Mouse (Mus musculus) hindbrain, embryonic 12.5 days (tissue): ENCODE measurements at regions not wholly inside any gene's neighbourhood (a gene's known extent, or its start where the extent isn't known, plus 50 kb on each side); places are given as distances from the start of the nearest gene placed in this dataset.

Experiments
- ATAC-seq: fragments of 200-750 bp; cut with Nextera tagmentation; 2 replicates; pipeline ENCODE4 v1.8.0; 2017; ENCODE audit warnings: moderate TSS enrichment; ENCODE audit not compliant: low FRiP score
- H3K27ac ChIP-seq: fragments of 300-500 bp; sonication (generic); 2 replicates; pipeline ENCODE4 v1.5.1; 2016; ENCODE audit warnings: mild to moderate bottlenecking
- H3K27me3 ChIP-seq: fragments of 300-500 bp; sonication (generic); 2 replicates; pipeline ENCODE4 v1.6.1; 2016; ENCODE audit warnings: mild to moderate bottlenecking
- H3K36me3 ChIP-seq: fragments of 300-500 bp; sonication (generic); 2 replicates; pipeline ENCODE4 v1.6.1; 2016; ENCODE audit warnings: mild to moderate bottlenecking
- H3K4me1 ChIP-seq: fragments of 300-500 bp; sonication (generic); 2 replicates; pipeline ENCODE4 v1.6.1; 2016
- H3K4me2 ChIP-seq: fragments of 300-500 bp; sonication (generic); replicated peaks from 2 replicates; pipeline ENCODE4 v1.6.1; 2016; ENCODE audit warnings: mild to moderate bottlenecking
- H3K4me3 ChIP-seq: fragments of 300-500 bp; sonication (generic); 2 replicates; pipeline ENCODE4 v1.5.1; 2016; ENCODE audit warnings: mild to moderate bottlenecking
- H3K9ac ChIP-seq: fragments of 300-500 bp; sonication (generic); 2 replicates; pipeline ENCODE4 v1.6.1; 2016; ENCODE audit warnings: mild to moderate bottlenecking, moderate library complexity
- H3K9me3 ChIP-seq: fragments of 300-500 bp; sonication (generic); replicated peaks from 2 replicates; pipeline ENCODE4 v1.6.1; 2016; ENCODE audit warnings: mild to moderate bottlenecking
- WGBS: fragments of 180-500 bp; shearing (Covaris S2); methylation state at CpG from one replicate; pipeline ENCODE4 v1.1.7; 2016; 5-methylcytosine and 5-hydroxymethylcytosine counted together

GRCm38 (mm10) chr13:82849037-82849436, 654.8 kb upstream of the Mef2c start:
- Histone ChIP-seq H3K9ac (no peak overlapping the region), H3K4me3 (no peak overlapping the region), H3K27me3 (no peaks in the 10 kb centered on the region), H3K4me1 (no peaks in the 10 kb centered on the region), H3K36me3 (no peaks in the 10 kb centered on the region), H3K4me2 (no peak overlapping the region), H3K9me3 (no peaks in the 10 kb centered on the region), H3K27ac (no peak overlapping the region)
- WGBS = 79% methylated on average over 3 of the region's 3 CpGs
- ATAC-seq = no peak

GRCm38 (mm10) chr13:82869869-82870268, 634.0 kb upstream of the Mef2c start:
- Histone ChIP-seq H3K4me2 (no peak overlapping the region), H3K4me3 (no peak overlapping the region), H3K9me3 (no peaks in the 10 kb centered on the region), H3K27ac (no peak overlapping the region), H3K27me3 (no peaks in the 10 kb centered on the region), H3K36me3 (no peaks in the 10 kb centered on the region), H3K4me1 (no peaks in the 10 kb centered on the region), H3K9ac (no peak overlapping the region)
- peak; percentile 68; the same call in 1 of the 2 replicates for ATAC-seq

- Histone ChIP-seq H3K4me1 (no peaks in the 10 kb centered on the region), H3K27me3 (no peaks in the 10 kb centered on the region), H3K27ac (no peak overlapping the region), H3K4me2 (no peak overlapping the region), H3K36me3 (no peaks in the 10 kb centered on the region), H3K9me3 (no peaks in the 10 kb centered on the region), H3K9ac (no peak overlapping the region), H3K4me3 (no peak overlapping the region)
- no peak for ATAC-seq
- 87% methylated on average over 1 of the region's 1 CpGs for WGBS
Measured at GRCm38 (mm10) chr13:82874091-82874490, 629.7 kb upstream of the Mef2c start.

- no peak overlapping the region for H3K9ac ChIP-seq
- H3K9me3 ChIP-seq = no peaks in the 10 kb centered on the region
- H3K4me1 ChIP-seq = no peaks in the 10 kb centered on the region
- H3K4me2 ChIP-seq = no peak overlapping the region
- ATAC-seq = no peak
- no peak overlapping the region for H3K4me3 ChIP-seq
- H3K36me3 ChIP-seq = no peaks in the 10 kb centered on the region
- no peak overlapping the region for H3K27ac ChIP-seq
- no peaks in the 10 kb centered on the region for H3K27me3 ChIP-seq
Measured at GRCm38 (mm10) chr13:82883368-82883767, 620.5 kb upstream of the Mef2c start.

GRCm38 (mm10) chr13:82888755-82889154, 615.1 kb upstream of the Mef2c start:
- H3K9me3 ChIP-seq = no peaks in the 10 kb centered on the region
- no peak overlapping the region for H3K9ac ChIP-seq
- no peaks in the 10 kb centered on the region for H3K4me1 ChIP-seq
- H3K4me2 ChIP-seq = no peak overlapping the region
- no peaks in the 10 kb centered on the region for H3K36me3 ChIP-seq
- no peak overlapping the region for H3K4me3 ChIP-seq
- ATAC-seq = no peak
- no peak overlapping the region for H3K27ac ChIP-seq
- no peaks in the 10 kb centered on the region for H3K27me3 ChIP-seq
- 100% methylated on average over 1 of the region's 1 CpGs for WGBS

DNA sequence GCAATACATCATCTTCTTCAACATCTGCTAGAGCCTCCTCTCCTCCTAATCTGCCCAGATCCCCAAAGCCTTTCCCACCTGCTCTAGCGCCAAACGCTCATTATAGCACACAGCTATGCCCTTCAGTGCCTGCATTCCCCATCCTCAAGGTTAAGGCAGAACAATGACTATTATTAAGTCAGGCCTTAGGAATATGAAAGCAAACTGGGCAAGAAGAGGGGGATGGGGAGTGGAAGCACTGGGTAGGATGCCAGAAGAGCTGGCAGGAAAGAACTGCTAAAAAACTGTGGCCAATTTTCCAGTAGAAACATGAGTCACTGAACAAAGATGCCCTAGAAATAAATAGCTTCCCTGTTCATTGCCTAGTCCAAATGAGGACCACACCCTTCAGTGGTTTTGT, 611.1 kb upstream of the Mef2c start:
- no peak overlapping the region for H3K27ac ChIP-seq
- no peak for ATAC-seq
- no peaks in the 10 kb centered on the region for H3K9me3 ChIP-seq
- 70% methylated on average over 2 of the region's 2 CpGs for WGBS
- H3K4me1 ChIP-seq = no peaks in the 10 kb centered on the region
- no peak overlapping the region for H3K4me2 ChIP-seq
- no peaks in the 10 kb centered on the region for H3K27me3 ChIP-seq
- H3K4me3 ChIP-seq = no peak overlapping the region
- no peaks in the 10 kb centered on the region for H3K36me3 ChIP-seq
- no peak overlapping the region for H3K9ac ChIP-seq

DNA sequence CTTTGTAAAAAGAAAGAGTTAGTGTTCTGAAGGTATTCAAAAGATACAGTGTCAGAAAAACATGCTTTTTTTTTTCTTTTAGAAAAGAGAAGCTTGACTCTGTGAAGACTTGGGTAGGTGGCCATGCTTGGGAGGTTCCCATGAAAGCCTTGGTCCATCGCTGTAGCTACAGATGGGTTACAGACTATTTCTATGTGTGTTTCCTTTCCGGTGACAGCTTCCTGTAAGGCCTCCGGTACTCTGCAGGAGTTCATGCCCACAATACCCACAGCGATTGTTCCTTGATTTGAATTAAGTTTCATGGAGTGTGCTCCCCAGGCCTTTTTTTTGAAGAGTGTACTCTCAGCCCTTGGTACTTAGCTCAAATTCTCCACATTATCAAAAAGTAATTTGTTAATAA, 604.1 kb upstream of the Mef2c start:
- Histone ChIP-seq H3K4me3 (no peak overlapping the region), H3K27me3 (no peaks in the 10 kb centered on the region), H3K36me3 (no peaks in the 10 kb centered on the region), H3K4me1 (no peaks in the 10 kb centered on the region), H3K9me3 (no peaks in the 10 kb centered on the region), H3K27ac (no peak overlapping the region), H3K9ac (no peak overlapping the region), H3K4me2 (no peak overlapping the region)
- no peak for ATAC-seq
- 66% methylated on average over 4 of the region's 4 CpGs for WGBS

DNA sequence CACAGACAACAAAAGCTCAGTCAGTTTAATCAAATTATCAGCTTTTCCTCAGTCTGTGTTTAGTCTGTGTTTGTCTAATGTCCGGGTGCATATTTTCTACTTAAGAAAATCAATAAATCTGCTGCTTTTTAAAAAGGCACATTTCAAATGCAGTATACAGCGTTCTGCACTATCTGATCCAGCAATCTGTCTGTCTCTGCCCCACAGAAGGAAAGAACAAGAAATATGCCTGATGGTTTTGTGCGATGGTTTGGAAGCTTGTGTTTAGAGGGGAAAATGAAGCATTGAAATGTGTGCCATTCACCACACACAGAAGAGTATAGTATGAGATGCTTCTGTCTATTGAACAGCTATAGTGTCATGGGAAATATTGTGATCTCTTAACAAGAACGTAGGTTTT, 601.7 kb upstream of the Mef2c start:
- no peaks in the 10 kb centered on the region for H3K27me3 ChIP-seq
- H3K27ac ChIP-seq = no peak overlapping the region
- H3K9me3 ChIP-seq = no peaks in the 10 kb centered on the region
- whole genome bisulfite sequencing = 85% methylated on average over 4 of the region's 4 CpGs
- no peaks in the 10 kb centered on the region for H3K36me3 ChIP-seq
- H3K4me3 ChIP-seq = no peak overlapping the region
- no peak for ATAC-seq
- no peak overlapping the region for H3K4me2 ChIP-seq
- no peak overlapping the region for H3K9ac ChIP-seq
- H3K4me1 ChIP-seq = no peaks in the 10 kb centered on the region

DNA sequence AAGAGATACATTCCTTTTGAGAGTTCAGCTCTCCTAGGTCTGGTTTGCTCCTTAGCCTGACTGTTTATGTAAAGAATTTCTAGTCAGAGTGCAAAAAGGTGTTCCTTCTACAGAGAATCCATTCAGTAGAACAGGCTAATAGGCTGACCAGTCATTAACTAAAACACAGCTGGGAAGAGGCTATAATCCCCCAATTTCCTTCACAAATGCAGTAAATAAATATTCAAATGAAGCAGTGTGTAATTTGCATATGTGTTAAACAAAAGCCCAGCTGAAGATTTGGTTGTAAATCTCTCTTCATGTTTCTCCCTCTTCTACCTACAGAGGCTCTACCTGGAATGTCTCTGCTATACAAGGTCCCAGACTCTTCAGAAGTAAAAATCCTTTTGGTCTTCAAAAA, 600.2 kb upstream of the Mef2c start:
- no peaks in the 10 kb centered on the region for H3K4me1 ChIP-seq
- H3K4me2 ChIP-seq = no peak overlapping the region
- no peak overlapping the region for H3K9ac ChIP-seq
- H3K36me3 ChIP-seq = no peaks in the 10 kb centered on the region
- no peaks in the 10 kb centered on the region for H3K27me3 ChIP-seq
- H3K4me3 ChIP-seq = no peak overlapping the region
- no peak for ATAC-seq
- no peak overlapping the region for H3K27ac ChIP-seq
- no peaks in the 10 kb centered on the region for H3K9me3 ChIP-seq

DNA sequence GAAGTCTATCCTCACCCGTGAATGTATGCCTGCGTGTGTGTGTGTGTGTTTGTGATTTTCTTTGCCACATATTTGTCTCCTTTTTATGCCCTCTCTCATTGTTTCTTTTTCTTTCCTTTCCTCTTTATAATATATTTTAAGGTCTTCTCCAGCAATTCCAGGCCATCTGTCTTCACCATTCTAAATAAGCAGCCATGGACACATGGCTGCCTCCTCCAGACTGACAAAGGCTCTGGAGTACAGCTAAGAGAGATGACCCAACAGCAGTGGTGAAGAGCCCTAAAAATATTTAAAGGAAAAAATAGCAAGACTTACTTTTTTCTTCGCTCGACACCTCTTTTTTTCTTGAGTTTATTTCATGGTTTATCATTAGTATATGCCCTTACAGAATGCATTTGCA, 596.1 kb upstream of the Mef2c start:
- H3K27ac ChIP-seq = no peak overlapping the region
- H3K9me3 ChIP-seq = no peaks in the 10 kb centered on the region
- H3K9ac ChIP-seq = no peak overlapping the region
- no peak for ATAC-seq
- H3K4me1 ChIP-seq = no peaks in the 10 kb centered on the region
- H3K36me3 ChIP-seq = no peaks in the 10 kb centered on the region
- WGBS = 92% methylated on average over 4 of the region's 4 CpGs
- no peak overlapping the region for H3K4me3 ChIP-seq
- no peak overlapping the region for H3K4me2 ChIP-seq
- no peaks in the 10 kb centered on the region for H3K27me3 ChIP-seq

- H3K9ac ChIP-seq = no peak overlapping the region
- no peak overlapping the region for H3K27ac ChIP-seq
- WGBS = 91% methylated on average over 4 of the region's 4 CpGs
- H3K36me3 ChIP-seq = no peaks in the 10 kb centered on the region
- no peak overlapping the region for H3K4me3 ChIP-seq
- no peak overlapping the region for H3K4me2 ChIP-seq
- H3K27me3 ChIP-seq = no peaks in the 10 kb centered on the region
- no peaks in the 10 kb centered on the region for H3K9me3 ChIP-seq
- ATAC-seq = no peak
- H3K4me1 ChIP-seq = no peaks in the 10 kb centered on the region
Measured at GRCm38 (mm10) chr13:82909151-82909550, 594.7 kb upstream of the Mef2c start.

GRCm38 (mm10) chr13:82912859-82913258, 591.0 kb upstream of the Mef2c start:
- no peak overlapping the region for H3K9ac ChIP-seq
- H3K27ac ChIP-seq = no peak overlapping the region
- no peak for ATAC-seq
- no peaks in the 10 kb centered on the region for H3K4me1 ChIP-seq
- WGBS = 86% methylated on average over 8 of the region's 8 CpGs
- H3K9me3 ChIP-seq = no peaks in the 10 kb centered on the region
- H3K4me3 ChIP-seq = no peak overlapping the region
- no peak overlapping the region for H3K4me2 ChIP-seq
- no peaks in the 10 kb centered on the region for H3K36me3 ChIP-seq
- no peaks in the 10 kb centered on the region for H3K27me3 ChIP-seq

GRCm38 (mm10) chr13:82915194-82915593, 588.6 kb upstream of the Mef2c start:
- Histone ChIP-seq H3K9ac (no peak overlapping the region), H3K4me2 (no peak overlapping the region), H3K27me3 (no peaks in the 10 kb centered on the region), H3K36me3 (no peaks in the 10 kb centered on the region), H3K4me1 (no peaks in the 10 kb centered on the region), H3K9me3 (no peaks in the 10 kb centered on the region), H3K4me3 (no peak overlapping the region), H3K27ac (no peak overlapping the region)
- ATAC-seq = no peak
- WGBS = 89% methylated on average over 4 of the region's 4 CpGs

- Histone ChIP-seq H3K4me1 (no peaks in the 10 kb centered on the region), H3K9me3 (no peaks in the 10 kb centered on the region), H3K4me3 (no peak overlapping the region), H3K9ac (no peak overlapping the region), H3K36me3 (no peaks in the 10 kb centered on the region), H3K27ac (no peak overlapping the region), H3K27me3 (no peaks in the 10 kb centered on the region), H3K4me2 (no peak overlapping the region)
- ATAC-seq = no peak
Measured at GRCm38 (mm10) chr13:82930010-82930409, 573.8 kb upstream of the Mef2c start.
